9 mouse cellular contexts compared by ENCODE assay signal in the genomic region with DNA sequence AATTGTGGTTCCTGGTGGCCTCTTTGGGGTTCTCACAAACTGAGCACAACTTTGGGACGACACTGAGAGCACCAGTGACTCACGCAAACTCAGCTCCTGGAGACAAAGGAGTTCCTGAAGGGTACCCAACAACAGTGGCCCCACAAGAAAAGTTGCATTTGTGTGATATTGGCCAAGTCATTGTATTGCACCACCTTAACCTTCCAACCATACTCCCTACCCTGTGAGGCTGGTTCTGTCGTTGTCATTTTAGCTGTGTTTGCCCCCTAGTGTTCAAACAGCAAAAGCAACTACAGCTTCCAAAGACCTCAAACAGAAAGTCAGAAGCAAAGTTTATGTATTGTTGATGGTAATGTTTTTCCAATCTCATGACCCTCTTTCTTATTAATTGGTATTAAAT. TPM values are rescaled to one million over a fixed set of nuclear protein-coding genes. Genes with fewer than 3 reads are reported as not detected.
A peak's percentile ranks its signal among the peaks of the same experiment; 100 is the strongest.
DNase-seq lines count a peak whose midpoint lies in the region; ATAC-seq and TF ChIP-seq lines count a peak whose summit lies in the region.
"Had no signal": no experiment of that assay in that cellular context is flagged by ENCODE, and none has a peak within 500 bp of the region (broad histone marks: within the 10 kb centered on the region; RNA-seq: fewer than 3 reads in every experiment).

No protein-coding gene starts in this region.

- 62% methylated on average over 3 of the region's 3 CpGs for WGBS in heart, adult 2 months
- 32% methylated on average over 3 of the region's 3 CpGs for WGBS in liver, postnatal 0 days (ENCODE audit: insufficient replicate concordance)

- H3K9ac ChIP-seq in heart, adult 2 months (ENCODE audit: low read depth, low read length), result no peak overlapping the region
- 0 out of 2 replicates have a peak overlapping the region, but pooled peaks have one; percentile 41 for H3K9ac ChIP-seq in liver, postnatal 0 days (replicated peaks)
- H3K9ac ChIP-seq: forebrain, embryonic 12.5 days had no signal

- H3K4me2 ChIP-seq in liver, postnatal 0 days (ENCODE audit: low read depth, low read length), result peak overlapping the region; percentile 42
- H3K4me2 ChIP-seq: forebrain, embryonic 12.5 days had no signal

- DNase-seq in heart, adult 2 months, result no peak
- no peak for DNase-seq in heart, adult 9 months (ENCODE audit: low spot score in 2 of 2)
- DNase-seq in CD4-positive helper T cell, adult 2 months (ENCODE audit: low read depth, low spot score), result peak; percentile 33
- peak; percentile 50 for DNase-seq in c-Kit-positive CD71-positive TER-119-negative erythroid progenitor cells, embryonic 14.5 days (ENCODE audit: low read depth)
- DNase-seq in liver, postnatal 0 days, result peak; percentile 39
- DNase-seq in gastrocnemius, postnatal 10 days, result no peak
- no peak for DNase-seq in cerebellum, adult 11 months
- DNase-seq in right cerebral cortex, postnatal 25 days, result no peak

- no peak overlapping the region for H3K4me3 ChIP-seq in heart, adult 2 months
- 0 out of 2 replicates have a peak overlapping the region, but pooled peaks have one; percentile 6 for H3K4me3 ChIP-seq in liver, postnatal 0 days (ENCODE audit: low read depth, low read length)
- H3K4me3 ChIP-seq: forebrain, embryonic 12.5 days had no signal

- H3K9me3 ChIP-seq in liver, postnatal 0 days (ENCODE audit: low read length), result no peaks in the 10 kb centered on the region
- H3K9me3 ChIP-seq: forebrain, embryonic 12.5 days had no signal

- intact Hi-C loops in heart, adult 2 months (cut with DNase I), result no loop called here

- peak; percentile 91 for ATAC-seq in liver, postnatal 0 days

- no peaks in the 10 kb centered on the region for H3K36me3 ChIP-seq in heart, adult 2 months (ENCODE audit: control insufficient read depth, insufficient read depth, low read length)
- H3K36me3 ChIP-seq in liver, postnatal 0 days (replicated peaks; ENCODE audit: insufficient read depth, low read length), result no peaks in the 10 kb centered on the region
- H3K36me3 ChIP-seq: forebrain, embryonic 12.5 days had no signal

- no peaks in the 10 kb centered on the region for H3K4me1 ChIP-seq in heart, adult 2 months (ENCODE audit: control insufficient read depth, insufficient read depth, low read length)
- peaks cover 7% of the 10 kb centered on the region for H3K4me1 ChIP-seq in liver, postnatal 0 days (ENCODE audit: insufficient read depth)
- H3K4me1 ChIP-seq: forebrain, embryonic 12.5 days had no signal

- no peak for TF ChIP-seq POLR2A in heart, adult 2 months (IDR thresholded peaks at IDR 0.05; ENCODE audit: insufficient read depth, low read depth, low read length)

- no peak for TF ChIP-seq EP300 in heart, adult 2 months (IDR thresholded peaks at IDR 0.05; ENCODE audit: insufficient read depth, low read depth, low read length)
- TF ChIP-seq EP300 in liver, postnatal 0 days (IDR thresholded peaks at IDR 0.05; ENCODE audit: low read depth), result no peak

- no peaks in the 10 kb centered on the region for H3K27me3 ChIP-seq in heart, adult 2 months (ENCODE audit: control insufficient read depth, insufficient read depth, low read length)
- H3K27me3 ChIP-seq in liver, postnatal 0 days (ENCODE audit: insufficient read depth, low read length), result no peaks in the 10 kb centered on the region
- H3K27me3 ChIP-seq: forebrain, embryonic 12.5 days had no signal

- H3K79me2 ChIP-seq in heart, adult 2 months (replicated peaks; ENCODE audit: control insufficient read depth, insufficient read depth, low read length), result no peaks in the 10 kb centered on the region

- H3K27ac ChIP-seq in heart, adult 2 months, result no peak overlapping the region
- H3K27ac ChIP-seq in liver, postnatal 0 days (ENCODE audit: low read depth), result peak overlapping the region; percentile 84
- H3K27ac ChIP-seq: forebrain, embryonic 12.5 days had no signal

- TF ChIP-seq CTCF in heart, adult 2 months (IDR thresholded peaks at IDR 0.05), result peak; percentile 61
- TF ChIP-seq CTCF in liver, postnatal 0 days (IDR thresholded peaks at IDR 0.05; ENCODE audit: low read depth), result peak; percentile 88

RNA-seq across cellular contexts. Expression of gene Slfn14, which starts 23.4 kb away (rescaled TPM):
- under 1 TPM in 1 of 2 experiments, not detected in 1; 0.14 TPM for total RNA-seq in heart, adult 2 months (2021)
- not detected in 2 replicates for polyA plus RNA-seq in heart, adult 2 months (2012; rRNA removed)
- 14.3 and 14.8 TPM in 2 replicates for polyA plus RNA-seq in liver, postnatal 0 days (2015; fragmentation: Nextera tagmentation; extraction: Ambion mirVana)
- total RNA-seq in gastrocnemius, postnatal 10 days (2021), result under 1 TPM in 1 of 2 experiments, not detected in 1; 0.47 TPM

RNA-seq across cellular contexts. Expression of gene Ap2b1, which starts 35.7 kb away (rescaled TPM):
- total RNA-seq in heart, adult 2 months (2021), result 10 to 100 TPM; 42.2 to 43.6 TPM
- polyA plus RNA-seq in heart, adult 2 months (2012; rRNA removed), result 16.3 and 27.8 TPM in 2 replicates
- polyA plus RNA-seq in liver, postnatal 0 days (2015; fragmentation: Nextera tagmentation; extraction: Ambion mirVana), result 7.6 and 8.3 TPM in 2 replicates
- 10 to 100 TPM; 39.7 to 49.1 TPM for total RNA-seq in gastrocnemius, postnatal 10 days (2021)

RNA-seq across cellular contexts. Expression of gene Pex12, which starts 39.2 kb away (rescaled TPM):
- 10 to 100 TPM in 1 of 2 experiments, 1 to 10 TPM in 1; 8.7 to 13.5 TPM for total RNA-seq in heart, adult 2 months (2021)
- 7.2 and 8.6 TPM in 2 replicates for polyA plus RNA-seq in heart, adult 2 months (2012; rRNA removed)
- 6.8 and 7.1 TPM in 2 replicates for polyA plus RNA-seq in liver, postnatal 0 days (2015; fragmentation: Nextera tagmentation; extraction: Ambion mirVana)
- 10 to 100 TPM; 14.5 to 19.2 TPM for total RNA-seq in gastrocnemius, postnatal 10 days (2021)

Comparison
In these comparisons a context has a peak if more than half of its experiments do, and no peak if none do; other contexts are left out.
1. DNase-seq: peak in CD4-positive helper T cell, adult 2 months (single experiment), c-Kit-positive CD71-positive TER-119-negative erythroid progenitor cells, embryonic 14.5 days (single experiment) and liver, postnatal 0 days (single experiment); none in heart, adult 2 months (0 of 2), heart, adult 9 months (0 of 2), gastrocnemius, postnatal 10 days (single experiment), cerebellum, adult 11 months (single experiment) and right cerebral cortex, postnatal 25 days (single experiment).